Mouse (Mus musculus) urinary bladder, postnatal 25 days (tissue): Measurements from ENCODE around the gene Enam.
"Not testable (repeated sequence)": the region's sequence is repeated elsewhere in the genome, so short reads cannot be mapped to it uniquely, and the experiment has no call there.

Experiments used
- DNase-seq: peaks from one replicate; pipeline ENCODE4 v3.0.0; 2022; ENCODE audit warnings: low spot score

Enam gene

GRCm38 (mm10) chr5:88487675-88488074, at the start of gene Enam:
Gene Enam, plus strand, starts transcription at chr5:88487975.
- no peak for DNase-seq

GRCm38 (mm10) chr5:88455691-88456090, 32.1 kb upstream of the Enam start, which contains the start of gene Ambn:
Gene Ambn, plus strand, starts transcription at chr5:88455991.
- DNase-seq: no peak

- no peak for DNase-seq
Measured at GRCm38 (mm10) chr5:88467471-88467870, 20.3 kb upstream of the Enam start.

- no peak for DNase-seq
Measured at GRCm38 (mm10) chr5:88468807-88469704, 18.7 kb upstream of the Enam start.

- no peak for DNase-seq
Measured at GRCm38 (mm10) chr5:88489004-88489403, 1.2 kb downstream of the Enam start.

GRCm38 (mm10) chr5:88491111-88491510, 3.3 kb downstream of the Enam start:
- no peak for DNase-seq

- no peak for DNase-seq
Measured at GRCm38 (mm10) chr5:88499781-88500180, 12.0 kb downstream of the Enam start.

- DNase-seq: no peak
Measured at GRCm38 (mm10) chr5:88508555-88508954, 20.8 kb downstream of the Enam start.

- DNase-seq: no peak
Measured at GRCm38 (mm10) chr5:88508990-88509389, 21.2 kb downstream of the Enam start.

GRCm38 (mm10) chr5:88519232-88519631, 31.5 kb downstream of the Enam start:
- DNase-seq: no peak

GRCm38 (mm10) chr5:88527657-88528056, 39.9 kb downstream of the Enam start, which contains the start of gene Jchain:
Gene Jchain, minus strand, starts transcription at chr5:88527891.
- no peak for DNase-seq

- no peak for DNase-seq
Measured at GRCm38 (mm10) chr5:88530908-88531307, 43.1 kb downstream of the Enam start.

GRCm38 (mm10) chr5:88534697-88535096, 46.9 kb downstream of the Enam start:
- DNase-seq: no peak

- DNase-seq: no peak
Measured at GRCm38 (mm10) chr5:88540845-88541244, 53.1 kb downstream of the Enam start.

GRCm38 (mm10) chr5:88542651-88543282, 55.0 kb downstream of the Enam start:
- DNase-seq: peak; percentile 38

- DNase-seq: not testable (repeated sequence)
Measured at GRCm38 (mm10) chr5:88544411-88544810, 56.6 kb downstream of the Enam start.

GRCm38 (mm10) chr5:88545536-88545935, 57.8 kb downstream of the Enam start:
- DNase-seq: no peak

GRCm38 (mm10) chr5:88553271-88554085, 65.7 kb downstream of the Enam start:
- no peak for DNase-seq

- DNase-seq: peak; percentile 85
Measured at GRCm38 (mm10) chr5:88554086-88554886, 66.5 kb downstream of the Enam start, which contains the start of gene Utp3. Gene Utp3, plus strand, starts transcription at chr5:88554462.
